Mouse (Mus musculus): ENCODE results near the gene Anks3.
A peak's percentile ranks its signal among the peaks of the same experiment; 100 is the strongest.

The Anks3 gene

DNA sequence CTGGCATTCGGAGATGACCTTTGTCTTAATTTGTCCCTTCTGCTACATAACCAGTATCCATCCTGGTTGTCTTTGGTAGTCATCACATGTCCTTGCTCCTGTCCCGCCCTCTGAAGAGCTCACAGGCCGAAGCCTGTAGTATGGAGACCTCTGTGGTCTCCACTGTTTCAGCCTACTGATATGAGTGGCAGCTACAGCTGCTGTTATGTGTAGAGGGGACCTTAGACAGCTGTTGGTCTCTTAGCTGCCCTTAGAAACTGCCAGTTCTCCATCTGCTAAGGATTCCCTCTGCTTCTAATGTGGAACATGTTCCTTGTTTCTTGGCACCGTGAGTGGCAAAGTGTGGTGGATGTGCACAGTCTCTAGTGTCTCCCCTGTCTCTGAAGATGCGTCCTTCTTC, 40.0 kb downstream of the Anks3 start:
- DNase-seq: no peak

DNA sequence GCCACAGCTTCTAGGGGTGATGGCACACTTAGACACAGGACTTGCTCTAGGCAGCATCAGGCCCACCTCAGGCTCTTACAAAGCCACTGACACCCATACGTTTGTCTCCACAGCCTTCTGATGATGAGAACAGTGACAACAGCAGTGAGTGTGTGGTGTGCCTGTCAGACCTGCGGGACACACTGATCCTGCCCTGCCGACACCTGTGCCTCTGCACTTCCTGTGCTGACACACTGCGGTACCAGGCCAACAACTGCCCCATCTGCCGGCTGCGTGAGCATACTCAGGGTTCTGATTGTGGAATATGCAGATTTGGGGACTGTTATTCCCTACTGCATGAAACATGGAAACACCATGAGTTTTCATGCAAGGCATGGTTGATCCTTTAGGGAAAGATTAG, 41.5 kb downstream of the Anks3 start:
- no peak for DNase-seq

DNA sequence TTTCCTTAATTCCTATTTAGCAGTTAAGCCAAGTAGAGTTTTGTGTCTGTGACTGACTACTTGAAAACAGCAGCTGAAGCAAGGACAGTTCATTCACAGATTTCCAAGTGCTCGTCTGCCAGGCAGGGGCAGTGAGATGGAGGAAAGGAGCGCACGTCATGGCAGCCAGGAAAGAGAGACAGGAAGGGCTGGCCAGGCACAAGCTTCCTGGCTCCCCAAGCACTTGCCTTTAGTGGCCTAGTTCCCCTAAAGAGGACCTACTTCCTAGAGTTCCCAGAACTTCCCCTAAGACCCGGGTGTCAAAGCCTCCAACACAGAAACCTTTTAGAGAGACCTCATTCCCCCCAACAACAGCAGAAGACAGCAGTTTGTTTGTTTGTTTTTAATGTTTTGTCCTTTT, 43.4 kb downstream of the Anks3 start:
- DNase-seq: no peak

DNA sequence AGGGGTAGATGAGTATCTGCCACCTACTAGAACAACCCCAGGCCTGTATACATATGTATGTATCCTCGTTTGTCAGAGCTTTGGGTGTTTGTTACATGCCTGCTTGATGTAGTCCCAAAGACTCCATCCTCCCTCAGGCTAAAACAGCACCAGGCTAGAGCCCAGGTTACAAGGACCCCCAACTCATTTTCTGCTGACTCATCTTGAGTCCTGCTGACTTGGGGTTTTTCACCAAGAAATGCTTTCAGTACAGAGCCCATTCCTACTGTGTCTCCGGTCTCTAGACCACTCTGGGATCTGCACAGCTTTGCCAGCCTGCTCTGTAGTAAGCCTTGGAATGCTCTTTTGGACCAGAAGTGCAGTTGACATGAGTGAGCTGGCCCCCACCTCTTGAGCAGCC, 47.4 kb downstream of the Anks3 start:
- no peak for DNase-seq

DNA sequence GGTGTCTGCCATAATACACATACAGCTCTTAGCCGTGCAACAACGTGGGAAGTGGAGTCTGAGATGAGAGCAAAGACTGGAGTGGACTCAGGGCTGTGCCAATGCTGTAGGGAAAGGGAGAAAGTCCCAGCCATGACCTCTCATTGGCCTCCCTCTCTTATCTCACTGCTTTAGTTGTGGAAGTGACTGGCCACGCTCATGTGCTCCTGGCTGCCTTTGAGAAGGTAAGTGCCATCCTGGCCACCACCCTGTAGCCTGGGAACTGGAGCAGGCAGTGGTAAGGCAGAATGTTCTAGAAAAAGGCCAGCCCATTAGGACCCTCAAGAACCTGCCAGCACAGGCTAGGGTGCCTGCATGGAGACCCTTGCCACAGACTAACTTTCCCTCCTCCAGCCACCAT, 48.1 kb downstream of the Anks3 start:
- DNase-seq: no peak

DNA sequence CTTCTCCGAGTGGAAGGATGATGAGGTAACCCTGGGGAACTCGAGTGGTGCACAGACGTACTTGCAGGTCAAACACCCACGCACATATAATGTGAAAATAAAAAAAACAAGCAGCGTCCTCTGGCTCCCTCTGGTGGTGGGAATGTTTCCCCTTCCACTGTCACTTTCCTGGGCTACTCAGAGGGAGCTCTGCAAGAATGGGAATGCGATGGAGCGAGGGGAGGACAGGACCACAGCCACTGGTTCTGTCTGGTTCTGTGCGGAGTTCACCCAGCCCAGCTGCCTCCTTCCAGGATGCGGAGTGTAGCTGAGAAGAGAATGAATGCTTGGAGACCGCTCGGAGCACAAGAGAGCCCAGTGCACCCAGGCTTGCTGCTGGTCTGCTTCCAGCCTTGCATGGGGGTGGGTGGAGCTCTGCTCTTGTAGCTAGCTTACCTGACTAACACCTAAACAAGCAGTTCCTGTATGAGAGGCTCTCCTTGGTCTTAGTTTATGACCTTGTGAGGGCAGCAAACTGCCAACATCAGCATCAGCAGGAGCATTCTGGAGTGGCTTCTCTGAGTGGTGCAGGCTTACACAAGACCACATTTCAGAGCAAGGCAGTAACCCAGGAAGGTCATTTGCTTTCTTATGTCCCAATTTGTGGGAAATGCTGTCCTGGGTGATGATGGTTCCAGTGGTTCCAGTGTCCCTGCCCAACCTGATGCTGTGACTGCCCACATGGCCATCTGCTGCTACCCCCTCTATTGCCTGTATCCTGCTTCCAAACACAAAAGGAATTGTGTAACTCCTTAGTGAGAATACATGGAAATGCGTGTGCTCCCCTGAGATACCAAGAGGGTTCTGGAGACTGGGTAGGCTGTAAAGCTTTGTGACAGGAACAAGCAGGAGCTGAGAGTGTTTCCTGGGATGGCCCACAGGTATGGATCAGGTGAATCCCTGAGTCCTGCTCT, 49.9 kb downstream of the Anks3 start:
- peak; percentile 44 to 70 for DNase-seq

DNA sequence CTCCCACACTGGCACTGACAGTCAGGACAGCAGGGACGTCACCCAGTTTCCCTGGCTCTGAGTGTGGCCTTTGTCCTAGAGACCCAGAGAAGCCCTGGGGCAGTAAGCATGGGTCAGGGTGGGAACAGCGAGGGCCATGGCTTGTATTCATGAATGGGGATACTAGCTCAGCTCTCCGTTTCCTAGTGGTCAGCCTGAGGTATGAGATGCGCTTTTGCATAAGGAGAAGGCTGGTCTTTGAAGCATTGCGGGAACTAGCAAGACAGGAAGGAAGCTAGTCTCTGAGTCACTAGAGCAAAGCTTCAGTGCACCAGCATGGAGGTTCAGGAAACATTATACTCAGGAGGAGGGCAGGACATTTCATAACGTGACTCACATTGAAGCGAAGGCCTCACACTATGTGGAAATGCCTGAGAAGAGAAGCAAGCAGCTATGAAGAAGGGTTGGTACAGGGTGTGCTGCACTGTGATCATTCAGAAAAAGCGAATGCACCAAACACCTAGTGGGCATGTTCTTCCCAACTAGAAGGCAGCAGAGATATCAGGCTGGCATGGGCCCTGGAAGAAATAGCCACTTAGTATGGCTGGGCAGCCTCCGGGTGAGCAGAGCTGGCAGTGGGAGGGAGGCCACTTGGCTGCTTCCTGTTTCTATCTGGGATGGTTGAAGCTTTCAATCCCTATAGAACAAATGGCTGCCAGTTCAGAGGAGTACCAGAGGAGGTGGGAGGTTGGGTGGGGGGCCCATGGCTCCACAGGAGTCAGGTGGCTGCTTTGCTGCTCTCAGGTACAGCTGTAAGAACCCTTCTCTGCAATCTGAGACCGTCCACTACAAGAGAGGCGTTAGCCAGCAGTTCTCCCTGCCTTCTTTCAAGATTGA, 50.9 kb downstream of the Anks3 start:
- no peak for DNase-seq

DNA sequence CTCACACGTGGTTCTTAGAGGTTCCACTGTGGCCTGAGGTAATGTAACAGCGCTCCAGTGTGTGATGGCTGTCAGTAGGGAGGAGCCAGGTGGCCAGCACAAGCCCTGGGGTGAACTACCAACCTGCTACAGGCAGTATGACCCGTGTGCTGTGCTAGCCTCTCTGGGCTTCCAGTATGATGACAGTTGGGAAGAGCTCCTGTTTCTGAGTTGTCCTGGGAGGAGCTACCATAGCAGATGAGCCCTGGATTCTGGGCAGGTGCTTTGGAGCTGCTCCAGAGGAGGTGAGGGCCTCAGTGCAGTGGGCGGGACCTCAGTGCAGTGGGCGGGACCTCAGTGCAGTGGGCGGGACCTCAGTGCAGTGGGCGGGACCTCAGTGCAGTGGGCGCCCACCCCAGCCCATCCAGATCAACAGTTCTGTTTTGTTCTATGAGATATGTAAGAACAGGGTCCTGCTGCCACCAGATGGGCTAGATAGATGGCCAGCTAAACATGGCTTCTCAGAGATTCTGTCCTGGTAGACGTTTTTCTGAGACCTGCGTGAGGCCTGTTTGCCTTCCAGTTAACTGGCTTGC, 51.8 kb downstream of the Anks3 start:
- no peak for DNase-seq

DNA sequence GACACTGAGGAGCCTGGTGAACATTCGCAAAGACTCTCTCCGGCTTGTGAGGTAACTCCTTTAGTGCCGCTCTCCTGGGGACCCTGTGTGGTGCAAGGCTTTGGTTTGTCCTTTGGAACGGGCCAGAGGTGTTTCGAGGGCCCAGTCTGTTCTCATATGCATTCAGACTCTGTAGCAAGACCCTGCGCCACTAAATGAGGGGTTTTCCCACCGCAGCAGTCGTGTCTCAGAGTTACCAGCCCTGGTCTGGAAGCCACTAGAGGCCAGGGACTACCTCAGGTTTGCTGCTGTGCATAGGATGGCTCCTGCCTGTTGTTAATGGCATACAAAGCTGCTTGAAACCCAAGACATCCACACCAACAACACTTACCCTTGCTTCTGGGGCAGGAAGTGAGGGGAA, 53.2 kb downstream of the Anks3 start:
- no peak for DNase-seq

DNA sequence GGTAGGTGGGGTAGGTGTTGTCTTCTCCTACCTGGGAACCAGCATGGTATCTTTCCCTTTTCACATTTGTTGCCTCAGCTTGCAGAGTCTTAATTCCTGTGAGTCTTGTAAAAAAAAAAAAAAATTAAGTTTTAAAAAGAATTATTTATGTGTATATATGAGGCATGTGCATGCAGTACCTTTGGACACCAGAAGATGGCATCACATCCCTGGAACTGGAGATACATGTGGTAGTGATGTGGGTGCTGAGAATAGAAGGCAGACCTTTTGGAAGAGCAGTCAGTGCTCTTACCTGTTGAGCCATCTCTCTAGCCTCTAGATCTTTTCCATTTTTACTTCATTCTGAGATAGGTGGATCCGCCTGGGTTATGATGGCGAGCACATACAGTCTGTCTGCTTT, 54.3 kb downstream of the Anks3 start:
- DNase-seq: no peak

DNA sequence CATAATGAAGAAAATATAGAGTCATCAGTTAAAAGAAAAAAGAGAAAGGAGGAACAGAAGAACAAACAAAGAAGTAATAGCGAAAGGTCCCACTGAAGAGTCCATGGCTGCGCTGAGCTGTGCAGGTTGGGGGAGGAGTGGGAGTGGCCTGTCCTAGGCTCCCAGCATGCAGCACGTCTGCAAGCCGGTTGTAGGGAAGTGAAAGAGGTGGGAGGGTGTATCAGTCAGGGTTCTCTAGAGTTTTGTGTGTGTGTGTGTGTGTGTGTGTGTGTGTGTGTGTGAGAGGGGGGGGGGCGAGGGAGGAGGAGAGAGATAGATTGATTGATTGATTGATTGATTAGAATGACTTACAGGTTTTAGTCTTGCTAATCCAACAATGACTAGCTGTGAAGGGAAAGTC, 56.0 kb downstream of the Anks3 start:
- no peak for DNase-seq

DNA sequence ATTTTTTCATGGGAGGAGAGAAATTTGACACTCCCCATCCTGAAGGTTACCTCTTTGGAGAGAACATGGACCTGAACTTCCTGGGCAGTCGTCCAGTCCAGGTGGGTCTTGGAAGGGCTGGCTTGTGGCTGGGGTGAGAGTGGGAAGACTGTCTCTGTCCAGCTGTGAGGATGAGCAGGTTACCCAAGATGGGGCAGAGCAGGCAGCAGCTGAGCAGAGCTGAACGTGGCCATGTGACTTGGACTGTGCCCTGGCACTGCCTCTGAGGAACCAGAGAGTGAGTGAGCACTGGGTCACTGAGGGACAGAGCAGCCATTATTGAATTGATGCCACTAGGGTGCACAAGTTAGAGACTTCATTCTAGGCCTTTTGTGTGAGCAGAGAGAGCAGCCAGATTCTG, 56.6 kb downstream of the Anks3 start:
- DNase-seq: no peak

DNA sequence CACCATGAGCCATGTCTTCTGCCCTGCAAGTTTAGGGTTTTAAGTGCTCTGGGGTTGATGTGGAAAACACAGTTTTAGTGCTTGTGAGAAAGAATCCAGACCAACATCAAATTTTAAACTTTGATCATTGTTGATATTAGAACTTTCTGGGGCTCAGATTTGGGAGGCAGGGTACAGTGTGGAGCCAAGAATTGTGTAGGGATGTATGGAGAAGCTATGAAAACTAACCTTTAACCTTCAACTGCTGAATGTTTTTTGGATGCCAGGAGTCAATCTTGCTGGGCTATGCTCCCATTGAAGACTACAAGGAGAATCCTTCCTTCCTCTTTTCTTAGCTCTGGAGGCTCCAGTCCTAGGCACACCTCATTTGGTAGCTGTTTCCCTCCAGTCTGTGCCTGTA, 57.4 kb downstream of the Anks3 start:
- DNase-seq: no peak

DNA sequence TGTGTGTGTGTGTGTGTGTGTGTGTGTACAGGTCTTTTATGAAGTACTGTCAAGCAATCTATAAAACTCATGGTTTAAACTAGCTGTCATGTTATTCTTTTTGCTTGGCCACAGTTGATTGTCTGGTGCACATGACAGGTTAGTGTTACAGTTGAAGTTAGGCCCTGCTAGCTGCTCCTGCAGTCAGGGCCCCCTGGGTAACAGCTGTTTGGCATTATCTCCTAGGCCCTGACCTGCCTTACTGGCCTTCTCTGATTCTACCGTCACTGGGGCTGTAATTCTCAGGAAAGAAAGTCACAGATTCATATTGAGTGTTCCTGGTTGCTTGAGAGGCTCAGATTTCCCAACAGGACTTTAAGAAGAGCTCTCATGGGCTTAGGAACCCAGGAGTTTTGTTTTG, 58.4 kb downstream of the Anks3 start:
- no peak for DNase-seq

DNA sequence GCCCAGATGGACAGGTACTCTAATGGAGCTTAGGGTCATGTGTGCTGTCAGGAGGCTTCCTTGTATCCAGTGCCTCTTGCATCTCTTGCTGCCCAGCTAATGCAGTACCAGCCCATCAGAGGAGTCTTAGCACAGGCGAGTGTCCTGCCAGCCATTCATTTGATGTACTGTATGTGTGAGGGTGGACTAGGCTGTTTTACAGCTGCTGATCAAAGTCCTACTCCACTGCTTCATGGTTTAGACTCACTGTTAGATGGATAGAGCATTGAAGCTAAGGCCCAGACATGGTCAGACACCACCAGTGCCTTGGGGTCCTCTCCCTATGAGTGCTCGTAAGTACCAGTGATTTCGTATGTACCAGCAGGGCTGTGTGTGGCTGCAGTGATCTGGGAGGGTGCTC, 59.1 kb downstream of the Anks3 start:
- no peak for DNase-seq

DNA sequence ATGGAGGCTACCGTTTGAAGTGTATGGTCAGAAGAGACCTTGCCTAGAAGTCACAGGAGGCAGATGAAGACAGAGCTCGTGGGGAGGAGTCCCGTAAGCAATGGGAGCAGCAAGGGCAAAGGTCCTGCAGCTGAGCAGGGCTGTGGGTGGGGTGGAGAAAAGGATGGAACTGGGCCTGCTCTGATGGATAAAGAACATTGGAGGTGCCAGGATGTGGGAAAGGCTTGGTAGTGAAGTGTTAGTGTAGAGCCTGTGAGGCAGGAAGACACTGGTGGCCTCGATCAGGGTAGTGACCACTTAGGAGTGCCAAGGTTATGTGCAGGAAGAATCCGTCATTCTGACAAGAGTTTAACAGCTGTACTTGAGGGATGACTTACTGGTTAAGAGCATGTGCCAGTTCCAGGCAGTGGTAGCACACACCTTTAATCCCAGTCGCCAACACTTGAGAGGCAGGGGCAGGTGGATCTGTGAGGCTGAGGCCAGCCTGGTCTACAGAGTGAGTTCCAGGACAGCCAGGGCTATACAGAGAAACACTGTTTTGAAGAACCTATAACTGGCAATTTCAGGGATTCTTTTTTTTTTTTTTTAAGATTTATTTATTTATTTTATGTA, 60.4 kb downstream of the Anks3 start:
- no peak for DNase-seq

DNA sequence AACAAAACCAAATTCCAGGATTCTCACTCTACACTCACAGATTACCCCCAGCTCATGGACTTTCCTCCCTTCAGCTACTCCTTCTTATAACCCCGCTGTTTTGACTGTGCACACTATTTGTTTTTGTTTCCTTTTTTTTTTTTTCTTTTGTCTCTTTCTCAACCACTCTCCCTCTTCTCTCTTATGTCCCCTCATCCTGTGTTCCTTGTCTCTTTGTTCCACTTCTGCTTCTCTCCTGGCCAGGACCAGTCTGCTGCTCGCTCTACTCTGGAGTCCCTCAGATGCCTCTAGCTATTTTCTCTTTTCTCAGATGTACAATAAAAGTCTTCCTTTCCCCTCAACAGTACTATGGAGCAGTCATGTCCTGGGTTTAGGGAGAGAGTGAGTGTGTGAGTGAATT, 61.6 kb downstream of the Anks3 start:
- DNase-seq: no peak

DNA sequence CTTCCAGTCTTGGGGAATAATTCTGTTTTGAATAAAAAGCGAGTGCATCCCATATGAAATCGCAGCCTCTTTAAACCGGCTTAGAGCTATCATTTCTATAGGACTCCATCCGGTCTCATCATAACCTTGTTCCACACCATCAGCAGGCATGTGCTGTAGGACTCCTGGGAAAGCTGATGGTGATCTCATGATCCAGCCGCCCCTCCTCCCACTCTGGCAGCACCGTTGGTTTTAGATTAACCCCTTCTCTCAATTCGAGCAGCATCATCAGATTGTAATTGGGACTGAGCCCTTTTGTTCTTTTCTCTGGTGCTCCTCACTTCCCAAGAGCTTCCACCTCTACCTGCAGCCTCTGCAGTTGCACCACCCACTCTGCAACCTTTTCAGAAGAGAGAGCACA, 62.8 kb downstream of the Anks3 start:
- DNase-seq: no peak

DNA sequence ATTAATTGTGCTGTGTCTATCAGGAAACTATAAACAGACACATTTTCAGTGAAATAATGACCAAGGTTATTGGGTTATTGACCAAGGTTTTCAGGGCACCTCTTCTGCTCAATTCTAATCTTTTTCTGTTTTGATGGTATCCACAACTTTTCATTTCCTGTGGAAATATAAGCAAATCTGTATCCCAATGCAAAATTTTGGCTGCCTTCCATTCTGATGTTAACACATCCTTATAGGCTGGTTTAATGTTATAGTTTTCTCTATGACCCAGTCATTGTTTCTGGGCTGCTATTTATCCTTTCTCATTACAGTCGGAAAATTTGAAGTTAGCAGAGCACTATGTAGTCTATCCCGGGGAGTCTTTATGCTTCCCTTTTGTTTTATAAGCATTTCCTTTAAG, 64.3 kb downstream of the Anks3 start:
- no peak for DNase-seq

DNA sequence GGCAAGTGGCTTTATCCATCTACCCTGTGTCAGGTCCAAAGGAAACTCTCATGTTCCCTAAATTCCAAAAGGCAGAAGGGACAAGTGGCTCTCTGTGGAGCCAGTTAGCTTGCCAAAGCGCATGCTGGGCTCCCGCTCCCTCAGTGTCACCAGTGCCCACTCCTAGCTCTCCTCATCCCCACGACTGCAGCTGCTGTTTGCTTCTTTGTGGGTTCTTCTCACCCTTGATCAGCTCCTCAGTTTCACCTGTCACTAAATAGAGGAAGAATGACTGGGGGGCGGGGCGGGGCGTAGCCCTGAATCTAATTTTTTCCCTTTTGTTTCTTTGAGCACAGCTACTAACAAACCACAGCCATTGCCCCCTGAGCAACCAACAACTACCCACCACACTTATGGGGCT, 65.1 kb downstream of the Anks3 start:
- DNase-seq: no peak

DNA sequence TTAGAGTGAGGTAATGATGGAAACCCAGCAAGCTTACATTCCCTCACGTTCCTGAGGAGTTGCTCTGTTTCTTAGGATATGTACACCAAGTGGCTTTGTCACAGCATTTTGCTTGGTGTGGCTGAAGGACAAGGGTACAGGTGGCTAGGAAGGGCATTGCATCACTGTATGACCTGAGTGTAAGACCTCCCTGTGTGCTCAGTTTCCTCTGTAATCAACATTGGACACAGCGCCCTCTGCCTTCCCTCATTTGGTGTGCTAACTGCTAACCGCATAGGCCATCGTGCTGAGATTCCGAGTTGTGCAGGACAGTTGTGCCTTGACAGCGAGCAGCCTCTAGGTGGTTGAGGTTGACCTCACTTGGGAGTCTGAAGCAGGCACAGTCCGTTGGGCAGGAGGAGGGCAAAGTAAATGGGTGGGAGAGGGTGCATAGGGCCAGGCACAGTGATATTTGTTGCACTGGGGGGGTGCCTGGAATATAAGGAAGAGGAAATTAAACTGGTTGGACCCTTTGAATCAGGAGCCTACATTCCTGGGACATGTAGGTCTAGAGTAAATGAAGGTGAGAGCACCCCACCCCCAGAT, 66.8 kb downstream of the Anks3 start:
- no peak for DNase-seq

DNA sequence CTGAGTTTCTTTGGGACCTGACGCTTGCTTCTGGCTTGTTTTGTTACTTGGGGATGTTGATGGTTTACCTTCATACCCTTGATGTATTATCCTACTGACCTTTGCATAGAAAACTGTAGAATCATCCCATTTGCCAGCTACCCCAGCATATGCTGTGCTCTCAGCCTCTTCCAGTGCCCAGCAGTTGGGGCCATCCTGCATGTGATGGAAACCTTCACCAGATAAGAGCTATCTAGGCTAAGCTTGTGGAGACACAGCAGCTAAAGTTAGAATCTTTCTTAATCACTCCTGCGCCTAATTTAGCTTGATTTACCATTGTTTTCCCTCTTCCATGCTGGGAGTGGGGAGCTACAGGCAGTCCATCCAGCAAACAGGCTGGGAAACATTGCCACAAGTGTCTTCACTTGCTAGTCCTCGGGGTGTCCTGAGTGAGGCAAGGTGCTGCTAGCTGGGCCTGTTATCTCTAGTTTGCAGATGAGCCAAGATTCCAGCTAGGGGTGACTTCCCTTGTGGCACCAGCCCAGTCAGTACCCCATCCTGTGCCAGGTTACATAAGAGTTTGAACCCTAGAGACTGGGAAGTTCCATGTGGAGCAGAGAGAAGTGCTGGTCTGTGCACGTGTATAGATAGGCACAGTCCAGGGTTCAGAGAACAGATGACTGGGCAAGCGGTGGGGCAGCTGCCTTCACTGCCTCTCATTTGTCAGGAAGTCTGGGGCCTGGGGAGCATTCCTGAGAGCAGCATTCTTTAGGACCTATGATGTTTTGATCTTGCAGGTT, 67.6 kb downstream of the Anks3 start:
- no peak for DNase-seq

Data from thymus, adult 18-20 months (tissue).